Mouse (Mus musculus) G1E-ER4 (cell line): ENCODE data around the gene Armc7. TPM values are rescaled to one million over a fixed set of nuclear protein-coding genes. Genes with fewer than 3 reads are reported as not detected.

Experiments used
- GATA1 ChIP-seq: IDR thresholded peaks from one replicate; pipeline ENCODE4 v1.8.0; 2012; ENCODE audit warnings: low read length, inconsistent platforms
- polyA plus RNA-seq: library from polyadenylated mRNA; stranded (reverse); fragments of >175 nt; gene quantifications from 2 replicates; pipeline ENCODE4 v1.2.3, GENCODE M21; 2012

The Armc7 gene
- polyA plus RNA-seq, 1 experiment = 23.0 TPM

GRCm38 (mm10) chr11:115478296-115478938 lies 3.0 kb downstream of the Armc7 start:
- no peak for TF ChIP-seq GATA1

- no peak for TF ChIP-seq GATA1
Measured at GRCm38 (mm10) chr11:115481553-115482259, 6.2 kb downstream of the Armc7 start.

DNA sequence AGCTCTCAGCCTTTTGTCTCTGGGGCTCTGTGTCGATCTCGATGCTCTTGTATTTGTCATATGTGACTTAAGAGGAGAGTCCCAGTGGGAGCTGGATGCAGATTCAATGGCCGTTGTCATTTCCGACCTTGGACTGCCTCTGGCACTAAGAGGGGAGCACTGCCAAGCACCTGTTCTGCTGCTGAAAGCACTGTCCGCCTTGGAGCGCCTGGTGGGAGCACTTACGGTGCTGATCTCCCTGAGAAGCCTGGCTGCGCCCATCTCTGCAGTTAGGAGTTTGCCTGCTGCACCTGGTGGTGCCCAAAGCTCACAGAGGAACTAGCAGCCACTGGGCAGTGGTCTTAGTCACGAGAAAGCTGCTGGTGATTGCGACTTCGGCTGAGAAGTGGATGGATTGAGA lies 7.8 kb downstream of the Armc7 start:
- no peak for TF ChIP-seq GATA1

DNA sequence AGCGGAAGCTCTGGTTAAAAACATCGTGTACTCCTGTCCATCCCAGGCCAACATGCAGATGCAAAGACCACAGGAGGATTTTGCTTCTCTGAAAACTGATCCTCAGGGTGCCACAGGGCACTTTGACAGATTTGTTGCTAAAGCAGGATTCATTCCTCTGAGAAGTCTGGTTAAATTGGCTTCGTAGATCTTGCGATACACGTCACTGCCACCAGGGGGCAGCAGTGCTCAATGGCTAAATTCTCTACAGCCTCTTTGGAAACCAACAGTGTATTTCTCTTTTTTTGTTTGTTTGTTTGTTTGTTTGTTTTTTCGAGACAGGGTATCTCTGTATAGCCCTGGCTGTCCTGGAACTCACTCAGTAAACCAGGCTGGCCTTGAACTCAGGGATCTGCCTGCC lies 8.3 kb downstream of the Armc7 start:
- TF ChIP-seq GATA1 = no peak

DNA sequence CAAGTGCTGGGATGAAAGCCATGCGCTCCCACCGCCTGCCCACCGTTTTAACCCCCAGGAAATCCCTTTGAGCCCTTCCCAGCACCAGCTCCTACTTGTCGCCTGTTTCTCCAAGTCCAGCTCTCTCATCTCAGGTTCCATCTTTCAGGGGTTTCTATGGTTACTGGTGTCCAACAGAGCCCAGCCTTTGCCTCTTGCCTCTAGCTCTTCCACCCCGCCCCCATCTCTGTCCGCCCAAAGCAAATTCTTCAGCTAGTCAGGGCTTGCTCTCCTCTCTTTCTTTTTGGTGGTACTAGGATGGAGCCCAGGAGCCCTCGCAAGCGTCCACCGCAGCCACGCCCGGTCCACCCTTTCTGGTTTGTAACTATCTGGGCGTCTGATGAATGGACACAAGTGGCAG lies 9.7 kb downstream of the Armc7 start:
- TF ChIP-seq GATA1 = no peak

GRCm38 (mm10) chr11:115488551-115489104 lies 13.2 kb downstream of the Armc7 start:
- no peak for TF ChIP-seq GATA1

GRCm38 (mm10) chr11:115490441-115491355 lies 15.2 kb downstream of the Armc7 start:
- no peak for TF ChIP-seq GATA1

- TF ChIP-seq GATA1 = no peak
Measured at GRCm38 (mm10) chr11:115491356-115492083, 16.1 kb downstream of the Armc7 start, which contains the start of gene Nt5c. Nt5c (minus strand) TSS chr11:115491862.

DNA sequence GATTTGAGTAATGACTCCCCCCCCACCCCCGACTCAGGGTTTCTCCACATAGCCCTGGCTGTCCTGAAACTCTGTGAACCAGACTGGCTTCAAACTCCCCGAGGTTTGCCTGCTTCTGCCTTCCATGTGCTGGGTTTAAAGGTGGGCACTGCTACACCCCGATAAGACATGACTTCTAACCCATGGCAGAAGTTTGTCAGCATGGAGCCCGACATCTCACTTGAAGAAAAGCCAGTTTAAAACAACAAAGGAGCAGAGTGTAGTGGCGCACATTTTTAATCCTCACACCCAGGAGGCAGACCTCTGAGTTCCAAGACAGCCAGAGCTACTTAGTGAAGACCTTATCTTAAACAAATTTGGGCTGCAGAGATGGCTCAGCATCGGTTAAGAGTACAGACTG lies 16.9 kb downstream of the Armc7 start:
- no peak for TF ChIP-seq GATA1

DNA sequence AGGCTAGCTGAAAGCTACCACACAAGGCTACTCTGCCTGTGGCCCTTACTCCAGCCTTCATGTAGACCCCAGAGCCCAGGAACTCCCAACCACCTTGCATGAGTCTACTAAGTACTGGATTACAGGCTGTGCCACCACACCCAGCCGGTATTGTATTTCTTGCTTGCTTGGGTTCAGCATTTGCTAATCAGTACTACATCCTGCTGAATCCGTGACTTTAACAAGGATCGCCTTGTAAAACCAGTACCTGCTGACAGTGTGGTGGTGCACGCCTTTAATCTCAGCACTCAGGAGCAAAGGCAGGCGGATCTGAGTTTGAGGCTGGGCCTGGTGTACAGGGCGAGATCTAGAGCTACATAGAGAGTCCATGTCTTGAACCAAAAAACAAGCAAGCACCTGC lies 27.2 kb downstream of the Armc7 start:
- no peak for TF ChIP-seq GATA1

- no peak for TF ChIP-seq GATA1
Measured at GRCm38 (mm10) chr11:115506586-115506985, 31.1 kb downstream of the Armc7 start.

DNA sequence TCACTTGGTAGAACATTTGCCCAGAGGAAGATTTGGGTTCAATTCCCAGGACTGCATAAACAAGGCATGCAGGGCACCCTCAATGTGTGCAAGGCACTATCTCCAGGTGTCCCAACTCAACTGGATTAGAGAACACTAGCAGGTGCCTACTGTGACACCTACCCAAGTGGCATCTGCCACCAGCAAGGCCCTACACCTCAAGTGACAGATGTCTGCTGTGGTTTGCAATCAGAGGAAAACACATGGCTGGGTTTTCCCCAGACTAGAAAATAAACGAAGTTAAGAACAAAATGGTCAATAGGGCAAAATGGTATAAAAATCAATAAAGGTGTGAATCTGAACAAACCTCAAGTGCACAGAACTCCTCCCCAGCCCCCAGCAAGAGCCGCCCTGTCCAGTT lies 32.6 kb downstream of the Armc7 start:
- peak; percentile 3 for TF ChIP-seq GATA1

DNA sequence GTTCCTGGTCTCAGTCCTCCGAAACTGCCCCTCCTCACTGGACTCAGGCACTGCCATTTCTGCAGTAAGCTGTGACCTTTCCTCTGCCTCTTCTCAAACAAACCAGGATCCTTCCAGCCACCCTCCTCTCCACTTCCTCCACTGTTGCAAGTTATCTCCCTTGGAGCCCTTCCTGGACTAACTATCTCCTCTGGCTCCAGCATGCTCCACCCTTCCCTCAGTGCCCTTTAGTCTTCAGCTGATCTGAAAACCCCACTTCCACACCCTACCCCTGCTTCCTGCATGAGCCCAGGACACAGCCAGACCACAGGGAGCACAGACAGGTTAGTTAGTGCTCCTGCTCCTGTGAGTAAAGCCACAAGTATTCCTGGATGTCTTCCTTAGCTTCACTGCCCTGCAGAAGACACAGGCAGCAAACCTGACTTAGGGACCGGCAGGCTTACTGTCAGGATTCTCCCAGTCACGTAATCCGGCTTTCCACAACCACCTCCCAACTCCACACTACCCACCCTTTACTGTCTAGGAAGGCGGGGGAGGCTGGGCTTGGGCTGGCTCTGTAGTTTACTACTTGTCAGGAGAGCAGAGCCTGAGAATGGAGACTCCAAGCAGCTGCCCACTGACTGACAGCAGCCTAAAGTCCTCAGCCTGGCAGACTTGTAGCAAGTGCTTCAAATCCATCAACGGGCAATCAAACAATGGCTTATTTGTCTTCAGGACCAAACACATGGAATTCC lies 34.5 kb downstream of the Armc7 start:
- no peak for TF ChIP-seq GATA1

- TF ChIP-seq GATA1 = no peak
Measured at GRCm38 (mm10) chr11:115510507-115510888, 35.0 kb downstream of the Armc7 start.

DNA sequence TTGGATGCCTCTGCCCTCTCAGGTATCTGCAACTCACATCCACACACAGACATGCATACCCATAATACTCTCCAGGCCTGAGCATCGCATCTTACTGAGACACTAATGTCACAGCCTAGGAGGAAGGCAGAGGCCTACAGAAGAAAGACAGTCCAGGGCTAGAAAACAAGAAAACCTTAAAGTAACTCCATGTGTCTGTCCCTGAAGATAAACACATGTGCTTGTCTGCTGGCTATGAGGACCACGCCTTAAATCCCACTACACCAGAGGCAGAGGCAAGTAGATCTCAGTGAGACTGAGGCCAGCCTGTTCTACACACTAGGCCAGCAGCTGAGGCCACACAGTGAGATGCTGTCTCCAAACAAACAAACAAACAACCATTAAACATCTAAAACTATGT lies 35.7 kb downstream of the Armc7 start:
- TF ChIP-seq GATA1 = no peak

GRCm38 (mm10) chr11:115512004-115512403 lies 36.5 kb downstream of the Armc7 start:
- TF ChIP-seq GATA1 = no peak
